Mouse (Mus musculus) hindbrain, embryonic 14.5 days (tissue): ENCODE data around the gene Atp10b. TPM values are rescaled to one million over a fixed set of nuclear protein-coding genes. Genes with fewer than 3 reads are reported as not detected.

ENCODE experiments used
- ATAC-seq: fragments of 200-750 bp; cut with Nextera tagmentation; 2 replicates; pipeline ENCODE4 v1.8.0; 2017; ENCODE audit warnings: moderate number of reproducible peaks, mild to moderate bottlenecking, moderate TSS enrichment, moderate library complexity; ENCODE audit not compliant: low FRiP score
- DNase-seq: peaks from one replicate; pipeline ENCODE4 v3.0.0-alpha.2; 2015; ENCODE audit warnings: low spot score
- H3K27ac ChIP-seq: fragments of 300-500 bp; sonication (generic); 2 replicates; pipeline ENCODE4 v1.5.1; 2014; ENCODE audit warnings: mild to moderate bottlenecking, moderate library complexity
- H3K27me3 ChIP-seq: fragments of 300-500 bp; sonication (generic); 2 replicates; pipeline ENCODE4 v1.6.1; 2014; ENCODE audit warnings: mild to moderate bottlenecking, low read length, mixed read lengths; ENCODE audit not compliant: control insufficient read depth, insufficient read depth
- H3K36me3 ChIP-seq: fragments of 300-500 bp; sonication (generic); replicated peaks from 2 replicates; pipeline ENCODE4 v1.6.1; 2014; ENCODE audit not compliant: control insufficient read depth, insufficient read depth
- H3K4me1 ChIP-seq: fragments of 300-500 bp; sonication (generic); replicated peaks from 2 replicates; pipeline ENCODE4 v1.6.1; 2014; ENCODE audit warnings: antibody characterized with exemption, low read length, mixed read lengths; ENCODE audit not compliant: control insufficient read depth, insufficient read depth
- H3K4me2 ChIP-seq: fragments of 300-500 bp; sonication (generic); replicated peaks from 2 replicates; pipeline ENCODE4 v1.6.1; 2014; ENCODE audit warnings: mild to moderate bottlenecking, moderate library complexity
- H3K4me3 ChIP-seq: fragments of 300-500 bp; sonication (generic); replicated peaks from 2 replicates; pipeline ENCODE4 v1.5.1; 2014; ENCODE audit warnings: mild to moderate bottlenecking, low read length
- H3K9ac ChIP-seq: fragments of 300-500 bp; sonication (generic); 2 replicates; pipeline ENCODE4 v1.6.1; 2014
- H3K9me3 ChIP-seq: fragments of 300-500 bp; sonication (generic); 2 replicates; pipeline ENCODE4 v1.6.1; 2016; ENCODE audit warnings: low read length; ENCODE audit not compliant: control insufficient read depth
- WGBS: fragments of 180-500 bp; shearing (Covaris S2); extraction: QIAGEN DNeasy Blood & Tissue Kit; methylation state at CpG from one replicate; pipeline ENCODE4 v1.1.7; 2014; 5-methylcytosine and 5-hydroxymethylcytosine counted together
- polyA plus RNA-seq: library from polyadenylated mRNA; unstranded; fragments of >200 nt; fragmentation: Nextera tagmentation; extraction: Ambion mirVana; gene quantifications from 2 replicates; pipeline ENCODE4 v1.2.1, GENCODE M21; 2014

Atp10b gene
- polyA plus RNA-seq, 1 experiment from 2014 or later = 0.59 TPM

DNA sequence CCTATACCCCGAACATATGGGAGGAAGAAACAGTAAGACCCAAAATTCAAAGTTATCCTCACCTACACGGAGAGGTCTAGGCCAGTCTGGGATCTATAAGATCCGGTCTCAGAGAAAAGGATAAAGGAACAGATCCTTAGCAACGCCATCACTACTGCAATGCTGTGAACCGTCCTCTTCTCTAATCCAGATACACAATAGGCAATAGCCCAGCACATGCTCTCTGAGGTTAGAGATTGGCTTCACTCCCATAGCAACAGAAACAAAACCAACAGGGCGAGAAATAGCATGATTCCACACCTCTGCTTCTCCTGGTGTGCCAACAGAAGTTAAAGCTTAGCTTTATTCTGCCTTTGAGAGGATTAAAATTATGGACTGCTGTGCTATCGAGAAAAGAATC lies 82.4 kb downstream of the Atp10b start:
- Histone ChIP-seq H3K36me3 (no peaks in the 10 kb centered on the region), H3K9me3 (no peaks in the 10 kb centered on the region), H3K4me3 (no peak overlapping the region), H3K9ac (no peak overlapping the region), H3K27ac (no peak overlapping the region), H3K27me3 (no peaks in the 10 kb centered on the region), H3K4me1 (no peaks in the 10 kb centered on the region), H3K4me2 (no peak overlapping the region)
- 70% methylated on average over 7 of the region's 7 CpGs for WGBS
- no peak for ATAC-seq
- DNase-seq = no peak

- H3K4me2 ChIP-seq = no peak overlapping the region
- WGBS = 63% methylated on average over 8 of the region's 8 CpGs
- no peaks in the 10 kb centered on the region for H3K36me3 ChIP-seq
- no peak for DNase-seq
- no peaks in the 10 kb centered on the region for H3K9me3 ChIP-seq
- H3K27me3 ChIP-seq = no peaks in the 10 kb centered on the region
- H3K4me1 ChIP-seq = no peaks in the 10 kb centered on the region
- no peak overlapping the region for H3K9ac ChIP-seq
- no peak overlapping the region for H3K4me3 ChIP-seq
- no peak for ATAC-seq
- H3K27ac ChIP-seq = no peak overlapping the region
Observed at GRCm38 (mm10) chr11:43236360-43237039, 86.8 kb downstream of the Atp10b start.

DNA sequence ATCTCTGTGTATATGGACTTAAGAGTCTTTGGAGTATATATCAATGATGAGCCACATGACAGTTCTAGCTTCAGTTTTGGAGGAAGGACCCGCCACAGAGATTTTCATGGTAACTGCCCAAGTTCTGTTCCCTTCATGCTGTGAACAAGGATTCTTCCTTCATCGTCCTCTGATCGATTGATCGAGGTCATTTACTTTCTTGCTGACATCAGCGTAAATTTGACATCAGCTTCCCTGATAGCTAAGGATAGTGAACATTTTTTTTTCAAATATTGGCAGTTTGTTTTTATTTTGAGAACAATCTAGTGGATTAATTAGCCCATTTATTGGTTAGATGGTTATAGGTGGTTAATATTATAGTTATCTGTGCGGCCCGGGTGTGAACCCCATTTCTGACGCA lies 90.1 kb downstream of the Atp10b start:
- Histone ChIP-seq H3K4me2 (no peak overlapping the region), H3K9me3 (no peaks in the 10 kb centered on the region), H3K4me1 (no peaks in the 10 kb centered on the region), H3K27me3 (no peaks in the 10 kb centered on the region), H3K4me3 (no peak overlapping the region), H3K9ac (no peak overlapping the region), H3K36me3 (no peaks in the 10 kb centered on the region), H3K27ac (no peak overlapping the region)
- 95% methylated on average over 8 of the region's 8 CpGs for WGBS
- no peak for ATAC-seq
- no peak for DNase-seq

DNA sequence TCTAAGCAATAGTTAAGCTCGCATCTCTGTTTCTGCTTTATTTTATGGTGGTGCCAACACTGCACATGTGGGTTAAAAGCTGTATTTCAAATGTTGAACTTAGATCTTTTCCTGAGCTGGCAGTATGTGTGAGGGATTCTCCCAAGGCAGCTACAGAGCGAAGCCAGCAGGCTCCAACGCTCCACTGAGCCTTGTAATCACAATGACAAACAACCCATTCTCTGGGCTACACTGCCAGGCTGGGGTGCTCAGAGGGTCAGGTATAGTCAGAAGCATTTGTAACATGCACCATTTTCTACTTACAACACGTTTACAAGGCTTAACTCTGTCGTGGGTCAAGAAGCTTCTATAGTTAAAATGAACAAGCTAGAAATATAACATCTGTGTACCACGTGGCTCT lies 103.4 kb downstream of the Atp10b start:
- Histone ChIP-seq H3K9ac (no peak overlapping the region), H3K27ac (no peak overlapping the region), H3K4me2 (no peak overlapping the region), H3K9me3 (no peaks in the 10 kb centered on the region), H3K27me3 (no peaks in the 10 kb centered on the region), H3K36me3 (no peaks in the 10 kb centered on the region), H3K4me3 (no peak overlapping the region), H3K4me1 (no peaks in the 10 kb centered on the region)
- 49% methylated on average over 6 of the region's 6 CpGs for WGBS
- DNase-seq (no peak), ATAC-seq (no peak)

GRCm38 (mm10) chr11:43255262-43255661 lies 105.6 kb downstream of the Atp10b start:
- H3K4me3 ChIP-seq = no peak overlapping the region
- H3K27ac ChIP-seq = no peak overlapping the region
- H3K36me3 ChIP-seq = no peaks in the 10 kb centered on the region
- H3K9me3 ChIP-seq = no peaks in the 10 kb centered on the region
- WGBS = 86% methylated on average over 4 of the region's 4 CpGs
- no peaks in the 10 kb centered on the region for H3K4me1 ChIP-seq
- DNase-seq (peak; percentile 30), ATAC-seq (no peak)
- no peak overlapping the region for H3K4me2 ChIP-seq
- H3K27me3 ChIP-seq = no peaks in the 10 kb centered on the region
- H3K9ac ChIP-seq = no peak overlapping the region

- H3K9me3 ChIP-seq = no peaks in the 10 kb centered on the region
- H3K27ac ChIP-seq = no peak overlapping the region
- H3K27me3 ChIP-seq = no peaks in the 10 kb centered on the region
- no peak for DNase-seq
- H3K36me3 ChIP-seq = no peaks in the 10 kb centered on the region
- H3K9ac ChIP-seq = no peak overlapping the region
- H3K4me1 ChIP-seq = no peaks in the 10 kb centered on the region
- no peak overlapping the region for H3K4me3 ChIP-seq
- no peak overlapping the region for H3K4me2 ChIP-seq
- no peak for ATAC-seq
- 87% methylated on average over 3 of the region's 3 CpGs for WGBS
Observed at GRCm38 (mm10) chr11:43257291-43257690, 107.6 kb downstream of the Atp10b start.

GRCm38 (mm10) chr11:43257781-43258180 lies 108.1 kb downstream of the Atp10b start:
- DNase-seq = no peak
- no peak overlapping the region for H3K9ac ChIP-seq
- H3K4me3 ChIP-seq = no peak overlapping the region
- H3K4me1 ChIP-seq = no peaks in the 10 kb centered on the region
- ATAC-seq = no peak
- H3K9me3 ChIP-seq = no peaks in the 10 kb centered on the region
- H3K4me2 ChIP-seq = no peak overlapping the region
- WGBS = 84% methylated on average over 7 of the region's 7 CpGs
- H3K27me3 ChIP-seq = no peaks in the 10 kb centered on the region
- H3K27ac ChIP-seq = no peak overlapping the region
- no peaks in the 10 kb centered on the region for H3K36me3 ChIP-seq

DNA sequence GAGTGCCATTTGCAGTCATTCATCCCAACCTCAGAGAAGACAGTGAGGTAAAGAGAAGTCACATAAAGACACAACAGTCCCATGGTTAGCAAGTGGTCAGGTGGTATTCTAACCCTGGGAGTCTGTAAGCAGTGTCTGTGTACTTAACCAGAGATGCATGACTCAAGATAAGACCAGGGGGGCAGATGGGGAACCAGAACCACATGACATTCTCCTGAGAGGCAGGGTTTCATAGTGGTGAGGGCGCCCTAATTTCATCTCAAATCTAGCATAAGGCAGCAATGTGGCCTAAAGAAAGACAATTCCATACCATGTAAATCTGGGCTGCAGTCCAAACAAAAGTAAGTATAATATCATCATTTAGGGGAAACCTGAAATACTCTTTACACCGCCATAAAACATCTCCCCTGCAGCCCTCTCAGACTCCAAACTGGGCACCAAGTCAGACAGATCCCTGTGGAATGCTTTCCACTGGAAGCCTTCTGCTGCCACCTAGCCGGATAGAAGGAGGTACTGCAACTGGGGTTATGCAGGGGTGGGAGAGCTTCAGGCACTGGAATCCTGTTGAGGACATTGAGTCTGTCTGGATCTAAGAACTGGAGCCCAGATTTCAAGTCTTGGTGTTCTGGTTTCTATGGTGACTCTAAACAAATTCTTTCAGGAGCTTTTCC lies 114.0 kb downstream of the Atp10b start:
- 0 out of 2 replicates have a peak, but pooled peaks have one; percentile 46 for ATAC-seq

DNA sequence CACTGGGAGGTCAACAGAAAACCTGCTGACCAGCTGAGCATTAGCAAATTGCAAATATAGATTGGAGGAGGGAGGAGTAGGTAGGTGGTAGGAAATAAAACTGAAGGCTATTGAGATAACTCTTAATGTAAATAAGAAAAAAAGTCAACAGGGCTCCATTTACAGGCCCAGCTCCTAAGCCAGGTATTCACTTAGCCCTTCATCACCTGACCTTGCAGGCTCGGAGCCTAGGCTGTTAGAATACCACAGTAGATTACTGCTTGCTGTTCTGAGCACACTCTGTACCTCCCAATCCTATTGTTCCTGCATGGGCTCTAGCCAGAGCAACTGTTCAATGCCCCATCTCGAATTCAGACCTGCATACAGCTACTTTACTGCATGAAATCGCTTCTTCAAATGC lies 117.8 kb downstream of the Atp10b start:
- ATAC-seq (no peak), DNase-seq (no peak)
- no peaks in the 10 kb centered on the region for H3K9me3 ChIP-seq
- H3K36me3 ChIP-seq = no peaks in the 10 kb centered on the region
- WGBS = 76% methylated on average over 3 of the region's 3 CpGs
- no peak overlapping the region for H3K4me2 ChIP-seq
- no peak overlapping the region for H3K9ac ChIP-seq
- no peak overlapping the region for H3K27ac ChIP-seq
- H3K27me3 ChIP-seq = no peaks in the 10 kb centered on the region
- H3K4me3 ChIP-seq = no peak overlapping the region
- peaks cover 13% of the 10 kb centered on the region for H3K4me1 ChIP-seq

More for the DNA sequence above, 114.0 kb downstream of the Atp10b start:
- Histone ChIP-seq H3K4me1 (no peaks in the 10 kb centered on the region), H3K27ac (no peak overlapping the region), H3K9ac (no peak overlapping the region), H3K4me2 (no peak overlapping the region), H3K9me3 (no peaks in the 10 kb centered on the region), H3K27me3 (no peaks in the 10 kb centered on the region), H3K36me3 (no peaks in the 10 kb centered on the region), H3K4me3 (no peak overlapping the region)
- DNase-seq = peak; percentile 64
- WGBS = 51% methylated on average over 3 of the region's 3 CpGs
